Comparison of ENCODE assay signal across 21 mouse cellular contexts in genomic region chr9:71916662-71916953, GRCm38 (mm10).
DNase-seq lines count a peak whose midpoint lies in the region; ATAC-seq lines count a peak whose summit lies in the region.
"Had no signal": no experiment of that assay in that cellular context is flagged by ENCODE, and none has a peak within 500 bp of the region (broad histone marks: within the 10 kb centered on the region; RNA-seq: fewer than 3 reads in every experiment).

No protein-coding gene starts in this region.

- no peak overlapping the region for H3K4me2 ChIP-seq in forebrain, embryonic 11.5 days (ENCODE audit: low read depth, low read length, severe bottlenecking)
- no peak overlapping the region for H3K4me2 ChIP-seq in forebrain, embryonic 15.5 days (replicated peaks)
- H3K4me2 ChIP-seq in lung, embryonic 15.5 days, result no peak overlapping the region
- H3K4me2 ChIP-seq in hindbrain, embryonic 14.5 days (replicated peaks), result no peak overlapping the region
- no peak overlapping the region for H3K4me2 ChIP-seq in midbrain, embryonic 15.5 days
- H3K4me2 ChIP-seq: heart, embryonic 11.5 days; liver, embryonic 12.5 days had no signal

- no peak overlapping the region for H3K9ac ChIP-seq in forebrain, embryonic 11.5 days (ENCODE audit: low read length)
- H3K9ac ChIP-seq in forebrain, embryonic 15.5 days (replicated peaks), result no peak overlapping the region
- no peak overlapping the region for H3K9ac ChIP-seq in lung, embryonic 15.5 days
- H3K9ac ChIP-seq in hindbrain, embryonic 14.5 days, result no peak overlapping the region
- H3K9ac ChIP-seq in midbrain, embryonic 15.5 days, result no peak overlapping the region
- H3K9ac ChIP-seq: liver, embryonic 12.5 days had no signal

- H3K4me3 ChIP-seq in forebrain, embryonic 11.5 days (ENCODE audit: low read depth, low read length), result no peak overlapping the region
- no peak overlapping the region for H3K4me3 ChIP-seq in forebrain, embryonic 15.5 days
- H3K4me3 ChIP-seq in lung, embryonic 15.5 days, result no peak overlapping the region
- H3K4me3 ChIP-seq in hindbrain, embryonic 14.5 days (replicated peaks; ENCODE audit: low read length), result no peak overlapping the region
- no peak overlapping the region for H3K4me3 ChIP-seq in midbrain, embryonic 15.5 days
- H3K4me3 ChIP-seq: liver, embryonic 12.5 days had no signal

- ATAC-seq in forebrain, embryonic 11.5 days (replicated peaks; ENCODE audit: low FRiP score), result no peak
- ATAC-seq in forebrain, embryonic 15.5 days (replicated peaks), result no peak
- ATAC-seq in lung, embryonic 15.5 days (ENCODE audit: borderline replicate concordance, extremely low read depth, low FRiP score, low TSS enrichment), result no peak
- ATAC-seq in hindbrain, embryonic 14.5 days (ENCODE audit: low FRiP score), result peak; percentile 48; the same call in 1 of the 2 replicates
- peak; percentile 65 for ATAC-seq in midbrain, embryonic 15.5 days (replicated peaks)
- ATAC-seq: activated CD4-positive, CD25-positive, alpha-beta regulatory T cell, adult 4 months; CD4-positive, CD25-positive, alpha-beta regulatory T cell, adult 4 months; liver, embryonic 12.5 days had no signal

- no peaks in the 10 kb centered on the region for H3K9me3 ChIP-seq in forebrain, embryonic 11.5 days (ENCODE audit: control insufficient read depth, low read length)
- H3K9me3 ChIP-seq in forebrain, embryonic 15.5 days, result no peaks in the 10 kb centered on the region
- H3K9me3 ChIP-seq in lung, embryonic 15.5 days, result no peaks in the 10 kb centered on the region
- no peaks in the 10 kb centered on the region for H3K9me3 ChIP-seq in hindbrain, embryonic 14.5 days (ENCODE audit: control insufficient read depth, low read length)
- no peaks in the 10 kb centered on the region for H3K9me3 ChIP-seq in midbrain, embryonic 15.5 days
- H3K9me3 ChIP-seq: liver, embryonic 12.5 days had no signal

- H3K27ac ChIP-seq in forebrain, embryonic 11.5 days (ENCODE audit: low read depth, low read length), result peak overlapping the region; percentile 57; the same call in 1 of the 2 replicates
- H3K27ac ChIP-seq in forebrain, embryonic 15.5 days (replicated peaks), result no peak overlapping the region
- 0 out of 2 replicates have a peak overlapping the region, but pooled peaks have one; percentile 24 for H3K27ac ChIP-seq in lung, embryonic 15.5 days
- peak overlapping the region; percentile 58 for H3K27ac ChIP-seq in hindbrain, embryonic 14.5 days
- peak overlapping the region; percentile 20; the same call in 1 of the 2 replicates for H3K27ac ChIP-seq in midbrain, embryonic 15.5 days
- H3K27ac ChIP-seq: liver, embryonic 12.5 days had no signal

- DNase-seq in forebrain, embryonic 11.5 days (ENCODE audit: low spot score), result no peak
- DNase-seq in lung, postnatal 4 days, result no peak
- no peak for DNase-seq in hindbrain, embryonic 14.5 days (ENCODE audit: low spot score)
- DNase-seq in ovary, adult 18-20 months (ENCODE audit: low spot score), result no peak
- no peak for DNase-seq in left cerebral cortex, adult 8-10 months (ENCODE audit: low spot score in 2 of 2)
- DNase-seq: adrenal gland, postnatal 10 days; cerebellum, adult 11 months; cerebellum, postnatal 25 days; heart, postnatal 14 days; kidney, adult 9 months; kidney, postnatal 36 days; left cerebral cortex, postnatal 4 days; lung, adult 2 months; right cerebral cortex, postnatal 4 days had no signal

- no peaks in the 10 kb centered on the region for H3K36me3 ChIP-seq in forebrain, embryonic 11.5 days (ENCODE audit: control insufficient read depth, insufficient read depth, low read length)
- H3K36me3 ChIP-seq in forebrain, embryonic 15.5 days, result no peaks in the 10 kb centered on the region
- H3K36me3 ChIP-seq in lung, embryonic 15.5 days, result 0 out of 2 replicates have a peak, but pooled peaks cover 4% of the 10 kb centered on the region
- H3K36me3 ChIP-seq in hindbrain, embryonic 14.5 days (replicated peaks; ENCODE audit: control insufficient read depth, insufficient read depth), result 0 out of 2 replicates have a peak, but pooled peaks cover 7% of the 10 kb centered on the region
- H3K36me3 ChIP-seq in midbrain, embryonic 15.5 days (replicated peaks), result no peaks in the 10 kb centered on the region

- peaks cover 7% of the 10 kb centered on the region; the same call in 1 of the 2 replicates for H3K4me1 ChIP-seq in forebrain, embryonic 11.5 days (replicated peaks; ENCODE audit: control insufficient read depth, insufficient read depth, low read length)
- H3K4me1 ChIP-seq in forebrain, embryonic 15.5 days, result peaks cover 17% of the 10 kb centered on the region
- peaks cover 11% of the 10 kb centered on the region for H3K4me1 ChIP-seq in lung, embryonic 15.5 days
- peaks cover 22% of the 10 kb centered on the region for H3K4me1 ChIP-seq in hindbrain, embryonic 14.5 days (replicated peaks; ENCODE audit: control insufficient read depth, insufficient read depth, low read length)
- peaks cover 19% of the 10 kb centered on the region for H3K4me1 ChIP-seq in midbrain, embryonic 15.5 days
- H3K4me1 ChIP-seq: liver, embryonic 12.5 days had no signal

- no peaks in the 10 kb centered on the region for H3K27me3 ChIP-seq in forebrain, embryonic 11.5 days (ENCODE audit: control insufficient read depth, insufficient read depth, low read length)
- H3K27me3 ChIP-seq in forebrain, embryonic 15.5 days, result no peaks in the 10 kb centered on the region
- H3K27me3 ChIP-seq in lung, embryonic 15.5 days, result no peaks in the 10 kb centered on the region
- no peaks in the 10 kb centered on the region for H3K27me3 ChIP-seq in hindbrain, embryonic 14.5 days (ENCODE audit: control insufficient read depth, insufficient read depth, low read length)
- H3K27me3 ChIP-seq in midbrain, embryonic 15.5 days (replicated peaks), result no peaks in the 10 kb centered on the region
- H3K27me3 ChIP-seq: liver, embryonic 12.5 days had no signal

Comparison
In these comparisons a context has a peak if more than half of its experiments do, and no peak if none do; other contexts are left out.
1. ATAC-seq: peak in hindbrain, embryonic 14.5 days (single experiment) and midbrain, embryonic 15.5 days (single experiment); none in forebrain, embryonic 11.5 days (single experiment), forebrain, embryonic 15.5 days (single experiment) and lung, embryonic 15.5 days (single experiment).